ENCODE assay signal across 8 mouse cellular contexts in the genomic region with DNA sequence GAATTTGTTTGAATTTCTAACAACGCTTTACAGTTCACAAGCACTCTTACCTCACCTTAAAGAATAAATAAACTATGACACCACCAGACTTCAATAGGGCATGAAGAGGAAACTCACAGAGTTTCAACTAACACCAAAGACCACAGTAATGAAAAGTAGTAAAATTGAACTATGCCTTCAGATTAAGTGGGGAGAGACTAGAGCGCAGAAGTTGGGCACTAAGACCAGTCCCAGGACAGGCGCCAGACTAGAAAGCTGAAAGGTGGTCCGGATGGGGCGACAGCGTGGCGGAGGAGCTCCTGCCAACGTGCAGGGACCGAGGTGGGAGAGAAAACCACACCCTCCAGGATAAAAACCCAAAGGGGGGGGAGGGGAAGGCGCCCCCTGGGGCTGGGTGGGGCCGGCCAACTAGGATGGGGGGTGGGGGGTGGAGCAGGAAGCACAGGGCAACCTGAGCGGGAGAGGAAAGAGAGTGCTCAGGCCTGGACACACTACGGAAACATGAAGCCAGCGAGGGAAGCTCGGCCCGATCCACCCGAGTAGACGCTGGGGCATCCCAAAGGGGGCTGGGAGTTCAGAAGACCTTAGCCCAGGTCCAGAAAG. TPM values are rescaled to one million over a fixed set of nuclear protein-coding genes. Genes with fewer than 3 reads are reported as not detected.
A peak's percentile ranks its signal among the peaks of the same experiment; 100 is the strongest.
DNase-seq lines count a peak whose midpoint lies in the region; ATAC-seq and TF ChIP-seq lines count a peak whose summit lies in the region.

No protein-coding gene starts in this region.

- peak overlapping the region; percentile 99 for H3K27ac ChIP-seq in heart, embryonic 10.5 days
- peak overlapping the region; percentile 99 for H3K27ac ChIP-seq in ES-E14 (ENCODE audit: insufficient read depth, low read depth, low read length, poor library complexity, severe bottlenecking)
- H3K27ac ChIP-seq in intestine, embryonic 15.5 days, result peak overlapping the region; percentile 91
- H3K27ac ChIP-seq in midbrain, postnatal 0 days (ENCODE audit: low read depth, low read length), result peak overlapping the region; percentile 90

- H3K9me3 ChIP-seq in heart, embryonic 10.5 days, result no peaks in the 10 kb centered on the region
- H3K9me3 ChIP-seq in ES-E14 (ENCODE audit: control insufficient read depth, insufficient read depth, low read depth, low read length), result no peaks in the 10 kb centered on the region
- H3K9me3 ChIP-seq in intestine, embryonic 15.5 days, result no peaks in the 10 kb centered on the region
- no peaks in the 10 kb centered on the region for H3K9me3 ChIP-seq in midbrain, postnatal 0 days (ENCODE audit: low read length)

- peak overlapping the region; percentile 82 for H3K4me3 ChIP-seq in heart, embryonic 10.5 days
- H3K4me3 ChIP-seq in ES-E14 (ENCODE audit: insufficient read depth in 1 of 2, low read depth in 1 of 2, low read length in 2 of 2, poor library complexity in 1 of 2, severe bottlenecking in 1 of 2), result peak overlapping the region; percentile 89 to 96
- H3K4me3 ChIP-seq in intestine, embryonic 15.5 days (replicated peaks), result peak overlapping the region; percentile 68
- H3K4me3 ChIP-seq in midbrain, postnatal 0 days (ENCODE audit: low read depth, low read length), result peak overlapping the region; percentile 67

- TF ChIP-seq CTCF in midbrain, postnatal 0 days (IDR thresholded peaks at IDR 0.05), result no peak

- peaks cover 19% of the 10 kb centered on the region for H3K36me3 ChIP-seq in heart, embryonic 10.5 days
- H3K36me3 ChIP-seq in ES-E14 (ENCODE audit: control insufficient read depth, insufficient read depth, low read length, poor library complexity, severe bottlenecking), result peaks cover 11% of the 10 kb centered on the region
- no peaks in the 10 kb centered on the region for H3K36me3 ChIP-seq in intestine, embryonic 15.5 days
- H3K36me3 ChIP-seq in midbrain, postnatal 0 days (ENCODE audit: insufficient read depth, low read length), result 0 out of 2 replicates have a peak, but pooled peaks cover 3% of the 10 kb centered on the region

- peak; percentile 44 for ATAC-seq in erythroblast, adult 5-6 weeks (replicated peaks; ENCODE audit: low FRiP score, poor library complexity, severe bottlenecking)
- ATAC-seq in intestine, embryonic 15.5 days, result peak; percentile 73
- ATAC-seq in midbrain, postnatal 0 days (ENCODE audit: low FRiP score), result peak; percentile 48
- no peak for ATAC-seq in frontal cortex, adult (ENCODE audit: low TSS enrichment)

- intact Hi-C loops in heart, postnatal 25 days (cut with DNase I), result loop anchor here (5.0 kb wide), 1 partner anchor 152 kb away; the partner anchor contains the start of gene Nol6

- WGBS in heart, embryonic 10.5 days, result under 1% methylated on average over 16 of the region's 18 CpGs
- WGBS in intestine, embryonic 15.5 days, result under 1% methylated on average over 17 of the region's 18 CpGs
- under 1% methylated on average over 18 of the region's 18 CpGs for WGBS in midbrain, postnatal 0 days

- no peaks in the 10 kb centered on the region for H3K27me3 ChIP-seq in heart, embryonic 10.5 days (ENCODE audit: insufficient read depth, poor library complexity, severe bottlenecking)
- no peaks in the 10 kb centered on the region for H3K27me3 ChIP-seq in intestine, embryonic 15.5 days (replicated peaks)
- no peaks in the 10 kb centered on the region for H3K27me3 ChIP-seq in midbrain, postnatal 0 days (ENCODE audit: insufficient read depth, low read length)

- in situ Hi-C loops in ES-E14 (cut with MboI; ENCODE audit: low sequenced_read_pairs in 2 of 2, unreplicated experiment in 2 of 2), result no loop called here

- H3K4me1 ChIP-seq in heart, embryonic 10.5 days, result peaks cover 22% of the 10 kb centered on the region
- peaks cover 0 to 8% of the 10 kb centered on the region in 2 experiments; a peak in 3 of 4 replicates for H3K4me1 ChIP-seq in ES-E14 (ENCODE audit: control insufficient read depth in 2 of 2, insufficient read depth in 2 of 2, low read length in 2 of 2, poor library complexity in 1 of 2)
- H3K4me1 ChIP-seq in intestine, embryonic 15.5 days (replicated peaks), result peaks cover 13% of the 10 kb centered on the region
- peaks cover 11% of the 10 kb centered on the region; the same call in 1 of the 2 replicates for H3K4me1 ChIP-seq in midbrain, postnatal 0 days (ENCODE audit: insufficient read depth, low read length)

- peak overlapping the region; percentile 100 for H3K9ac ChIP-seq in ES-E14 (ENCODE audit: insufficient read depth, low read depth, low read length, poor library complexity, severe bottlenecking)
- H3K9ac ChIP-seq in intestine, embryonic 15.5 days, result peak overlapping the region; percentile 90
- peak overlapping the region; percentile 86 for H3K9ac ChIP-seq in midbrain, postnatal 0 days (replicated peaks; ENCODE audit: low read length, poor library complexity, severe bottlenecking)

- no peak for DNase-seq in heart, embryonic 10.5 days (ENCODE audit: low spot score)
- no peak for DNase-seq in heart, postnatal 25 days (ENCODE audit: low spot score)
- DNase-seq in ES-E14 (ENCODE audit: low read depth, low spot score), result peak; percentile 56
- DNase-seq in midbrain, postnatal 0 days (ENCODE audit: low spot score), result peak; percentile 8
- DNase-seq in frontal cortex, postnatal 25 days (ENCODE audit: low spot score in 2 of 2), result no peak

- H3K4me2 ChIP-seq in intestine, embryonic 15.5 days (replicated peaks), result peak overlapping the region; percentile 69
- H3K4me2 ChIP-seq in midbrain, postnatal 0 days (ENCODE audit: low read depth, low read length, poor library complexity, severe bottlenecking), result peak overlapping the region; percentile 88

TF ChIP-seq in ES-E14, 5 proteins besides CTCF, POLR2A, EP300 and RAD21:
- TF ChIP-seq CHD2 (IDR thresholded peaks at IDR 0.05; ENCODE audit: low read depth, low read length) (0 out of 2 replicates have a peak, but pooled peaks have one; percentile 5), HCFC1 (IDR thresholded peaks at IDR 0.05; ENCODE audit: borderline replicate concordance, insufficient read depth, low read length) (no peak)

RNA-seq across cellular contexts. Expression of gene Ubap2, which starts 0.5 kb away (rescaled TPM):
- 82.1 and 87.0 TPM in 2 replicates for polyA plus RNA-seq in heart, embryonic 10.5 days (2016; fragmentation: Nextera tagmentation; extraction: Ambion mirVana)
- total RNA-seq in heart, postnatal 25 days (2021), result 10 to 100 TPM; 63.5 to 64.2 TPM
- 41.2 and 42.7 TPM in 2 replicates for total RNA-seq in ES-E14 (2012; rRNA removed)
- total RNA-seq in erythroblast, adult 5-6 weeks (2015; ENCODE audit: low replicate concordance), result 23.2 and 26.1 TPM in 2 replicates
- 14.7 and 46.3 TPM in 2 replicates for total RNA-seq in erythroblast, adult 5-6 weeks (2017; ENCODE audit: low replicate concordance)
- 50.1 and 52.2 TPM in 2 replicates for polyA plus RNA-seq in intestine, embryonic 15.5 days (2015; fragmentation: Nextera tagmentation; extraction: Ambion mirVana)
- total RNA-seq in midbrain, postnatal 0 days (2014; rRNA removed), result 19.1 and 36.1 TPM in 2 replicates
- 36.2 and 38.5 TPM in 2 replicates for polyA plus RNA-seq in midbrain, postnatal 0 days (2015; fragmentation: Nextera tagmentation; extraction: Ambion mirVana)

RNA-seq across cellular contexts. Expression of gene Dcaf12, which starts 40.2 kb away (rescaled TPM):
- 49.0 and 49.9 TPM in 2 replicates for polyA plus RNA-seq in heart, embryonic 10.5 days (2016; fragmentation: Nextera tagmentation; extraction: Ambion mirVana)
- 10 to 100 TPM; 42.2 to 45.5 TPM for total RNA-seq in heart, postnatal 25 days (2021)
- total RNA-seq in ES-E14 (2012; rRNA removed), result 20.4 and 27.7 TPM in 2 replicates
- total RNA-seq in erythroblast, adult 5-6 weeks (2015; ENCODE audit: low replicate concordance), result 200 and 219 TPM in 2 replicates
- total RNA-seq in erythroblast, adult 5-6 weeks (2017; ENCODE audit: low replicate concordance), result 299 and 336 TPM in 2 replicates
- 51.6 and 55.0 TPM in 2 replicates for polyA plus RNA-seq in intestine, embryonic 15.5 days (2015; fragmentation: Nextera tagmentation; extraction: Ambion mirVana)
- total RNA-seq in midbrain, postnatal 0 days (2014; rRNA removed), result 61.2 and 65.8 TPM in 2 replicates
- polyA plus RNA-seq in midbrain, postnatal 0 days (2015; fragmentation: Nextera tagmentation; extraction: Ambion mirVana), result 52.6 and 53.2 TPM in 2 replicates

Comparison
In these comparisons a context has a peak if more than half of its experiments do, and no peak if none do; other contexts are left out.
1. DNase-seq: peak in ES-E14 (single experiment) and midbrain, postnatal 0 days (single experiment); none in heart, embryonic 10.5 days (single experiment), heart, postnatal 25 days (single experiment) and frontal cortex, postnatal 25 days (0 of 2).
2. Peak in every context shown above with its lines, with median percentiles within 50 percentile points of each other: H3K27ac ChIP-seq, H3K4me3 ChIP-seq and H3K9ac ChIP-seq.